Mouse (Mus musculus) intestine, postnatal 0 days (tissue): ENCODE data around the gene Stx8. TPM values are rescaled to one million over a fixed set of nuclear protein-coding genes. Genes with fewer than 3 reads are reported as not detected.

Experiments used
- ATAC-seq: fragments of 200-750 bp; cut with Nextera tagmentation; 2 replicates; pipeline ENCODE4 v1.8.0; 2017; ENCODE audit warnings: mild to moderate bottlenecking, moderate TSS enrichment, moderate library complexity
- H3K27ac ChIP-seq: fragments of 300-500 bp; sonication (generic); 2 replicates; pipeline ENCODE4 v1.5.1; 2014; ENCODE audit warnings: mild to moderate bottlenecking, low read depth, low read length, moderate library complexity
- H3K27me3 ChIP-seq: fragments of 300-500 bp; sonication (generic); replicated peaks from 2 replicates; pipeline ENCODE4 v1.6.1; 2014; ENCODE audit warnings: low read length, mixed read lengths; ENCODE audit not compliant: control insufficient read depth, insufficient read depth
- H3K36me3 ChIP-seq: fragments of 300-500 bp; sonication (generic); 2 replicates; pipeline ENCODE4 v1.6.1; 2014; ENCODE audit warnings: mild to moderate bottlenecking, moderate library complexity; ENCODE audit not compliant: control insufficient read depth, insufficient read depth
- H3K4me1 ChIP-seq: fragments of 300-500 bp; sonication (generic); replicated peaks from 2 replicates; pipeline ENCODE4 v1.6.1; 2014; ENCODE audit warnings: antibody characterized with exemption, low read length, mixed read lengths; ENCODE audit not compliant: control insufficient read depth, insufficient read depth
- H3K4me2 ChIP-seq: fragments of 300-500 bp; sonication (generic); replicated peaks from 2 replicates; pipeline ENCODE4 v1.6.1; 2014; ENCODE audit warnings: low read depth, mild to moderate bottlenecking, moderate library complexity
- H3K4me3 ChIP-seq: fragments of 300-500 bp; sonication (generic); 2 replicates; pipeline ENCODE4 v1.5.1; 2014; ENCODE audit warnings: low read depth, low read length
- H3K9ac ChIP-seq: fragments of 300-500 bp; sonication (generic); 2 replicates; pipeline ENCODE4 v1.6.1; 2014; ENCODE audit warnings: mild to moderate bottlenecking, low read depth, low read length
- H3K9me3 ChIP-seq: fragments of 300-500 bp; sonication (generic); 2 replicates; pipeline ENCODE4 v1.6.1; 2016; ENCODE audit warnings: mixed run types; ENCODE audit not compliant: control insufficient read depth
- CTCF ChIP-seq: sonication (generic); IDR thresholded peaks from 2 replicates; pipeline ENCODE4 v1.5.1; 2016; ENCODE audit warnings: low read depth, mild to moderate bottlenecking, control low read depth, antibody characterized with exemption, moderate library complexity
- WGBS: fragments of 180-500 bp; shearing (Covaris S2); extraction: QIAGEN DNeasy Blood & Tissue Kit; methylation state at CpG from one replicate; pipeline ENCODE4 v1.1.7; 2014; 5-methylcytosine and 5-hydroxymethylcytosine counted together
- polyA plus RNA-seq: library from polyadenylated mRNA; unstranded; fragments of >200 nt; fragmentation: Nextera tagmentation; extraction: Ambion mirVana; gene quantifications from 2 replicates; pipeline ENCODE4 v1.2.1, GENCODE M21; 2015

Gene Stx8
- polyA plus RNA-seq, 1 experiment from 2014 or later = 79.1 TPM

DNA sequence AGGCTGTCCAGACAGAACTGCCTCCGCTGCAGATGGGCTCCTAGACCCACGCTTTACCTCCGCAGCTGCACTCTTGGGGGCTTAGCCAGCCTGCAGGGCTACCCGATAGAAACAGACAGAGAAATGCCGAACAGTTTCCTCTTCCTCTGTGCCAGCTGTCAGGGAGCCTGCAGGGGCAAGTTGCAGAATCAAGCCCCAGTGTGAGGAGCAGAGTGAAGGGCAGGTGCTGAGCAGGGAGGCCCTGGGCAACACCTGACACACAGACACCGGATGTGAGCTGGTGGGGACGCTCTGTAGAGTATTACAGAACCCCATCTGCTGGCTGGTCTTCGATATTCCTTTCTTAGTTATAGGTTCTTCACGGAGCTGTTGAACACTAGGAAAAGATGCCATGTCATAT is 160.1 kb downstream of the Stx8 start:
- Histone ChIP-seq H3K36me3 (no peaks in the 10 kb centered on the region), H3K9me3 (no peaks in the 10 kb centered on the region), H3K4me1 (no peaks in the 10 kb centered on the region), H3K4me2 (no peak overlapping the region), H3K9ac (no peak overlapping the region), H3K27me3 (no peaks in the 10 kb centered on the region), H3K4me3 (no peak overlapping the region), H3K27ac (no peak overlapping the region)
- ATAC-seq = no peak
- no peak for TF ChIP-seq CTCF
- WGBS = 82% methylated on average over 9 of the region's 9 CpGs

DNA sequence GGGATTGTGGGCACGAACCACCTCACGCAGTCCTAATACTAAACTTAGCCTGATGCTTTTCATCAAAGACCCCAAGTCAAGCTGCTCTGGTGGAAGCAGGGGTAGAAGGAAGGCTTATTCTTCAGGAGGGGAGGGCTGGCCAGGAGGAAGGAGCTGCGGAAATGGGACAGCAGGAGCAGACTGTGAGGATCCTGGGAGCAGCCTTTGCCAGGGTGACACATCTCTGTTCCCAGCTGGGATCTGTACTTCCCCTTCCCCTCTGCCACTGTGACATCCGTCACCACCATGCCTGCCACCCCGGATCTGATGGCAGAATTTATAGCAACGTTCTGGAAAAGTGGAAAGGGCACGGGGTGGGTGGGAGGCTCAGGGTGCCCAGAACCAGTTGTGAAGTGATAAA is 168.5 kb downstream of the Stx8 start:
- H3K9me3 ChIP-seq = no peaks in the 10 kb centered on the region

DNA sequence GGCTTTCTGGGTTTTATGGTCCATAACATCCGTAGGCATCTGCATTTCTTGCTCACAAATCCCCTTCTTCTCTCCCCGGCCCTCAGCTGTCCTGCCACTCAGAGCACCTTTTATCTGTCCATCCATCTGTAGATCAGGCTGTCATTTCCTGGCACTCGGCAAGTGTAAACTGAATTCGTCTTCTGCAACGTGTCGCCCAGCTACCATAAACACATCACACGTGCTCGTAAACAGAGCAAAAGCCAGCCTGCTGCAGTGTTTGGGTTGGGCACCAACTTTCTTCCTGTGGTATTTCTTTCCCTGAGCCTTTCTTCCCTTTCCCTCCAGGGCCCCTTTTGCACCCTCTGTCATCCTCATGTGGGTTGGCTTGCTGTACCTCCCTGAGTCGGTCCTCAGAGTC is 169.4 kb downstream of the Stx8 start:
- Histone ChIP-seq H3K4me1 (no peaks in the 10 kb centered on the region), H3K4me2 (no peak overlapping the region), H3K4me3 (no peak overlapping the region), H3K27ac (no peak overlapping the region), H3K27me3 (no peaks in the 10 kb centered on the region), H3K36me3 (no peaks in the 10 kb centered on the region; the same call in 1 of the 2 replicates), H3K9me3 (no peaks in the 10 kb centered on the region), H3K9ac (no peak overlapping the region)
- ATAC-seq = no peak
- no peak for TF ChIP-seq CTCF
- 28% methylated on average over 9 of the region's 9 CpGs for WGBS

More for the DNA sequence above, 168.5 kb downstream of the Stx8 start:
- Histone ChIP-seq H3K4me2 (no peak overlapping the region), H3K27ac (no peak overlapping the region), H3K4me3 (no peak overlapping the region), H3K27me3 (no peaks in the 10 kb centered on the region), H3K36me3 (no peaks in the 10 kb centered on the region; the same call in 1 of the 2 replicates), H3K9ac (no peak overlapping the region), H3K4me1 (no peaks in the 10 kb centered on the region)
- WGBS = 72% methylated on average over 7 of the region's 7 CpGs
- no peak for TF ChIP-seq CTCF
- no peak for ATAC-seq

DNA sequence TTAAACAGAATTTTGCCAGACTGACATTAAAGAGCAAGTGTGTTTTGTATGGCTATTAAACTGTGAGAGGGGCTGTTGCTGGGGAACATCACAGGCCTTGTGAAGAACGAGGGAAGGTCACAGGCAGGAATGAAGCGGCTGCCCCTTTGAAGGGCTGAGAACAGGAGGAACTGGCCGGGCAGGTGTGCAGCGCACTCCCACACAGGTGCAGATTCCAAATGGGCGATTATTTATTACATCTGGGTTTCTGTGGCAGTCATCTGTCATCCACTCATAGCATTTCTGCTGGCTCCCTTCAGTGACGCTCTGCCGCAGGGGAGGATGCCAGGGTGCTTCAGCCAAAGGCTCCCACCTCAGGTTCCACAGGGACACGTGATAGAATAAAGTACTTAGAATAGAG is 170.7 kb downstream of the Stx8 start:
- H3K9ac ChIP-seq = no peak overlapping the region
- no peak for TF ChIP-seq CTCF
- no peaks in the 10 kb centered on the region for H3K4me1 ChIP-seq
- WGBS = 46% methylated on average over 8 of the region's 8 CpGs
- H3K4me3 ChIP-seq = no peak overlapping the region
- H3K27me3 ChIP-seq = no peaks in the 10 kb centered on the region
- no peak overlapping the region for H3K4me2 ChIP-seq
- H3K9me3 ChIP-seq = no peaks in the 10 kb centered on the region
- ATAC-seq = 0 out of 2 replicates have a peak, but pooled peaks have one; percentile 19
- H3K27ac ChIP-seq = no peak overlapping the region
- no peaks in the 10 kb centered on the region; the same call in 1 of the 2 replicates for H3K36me3 ChIP-seq

DNA sequence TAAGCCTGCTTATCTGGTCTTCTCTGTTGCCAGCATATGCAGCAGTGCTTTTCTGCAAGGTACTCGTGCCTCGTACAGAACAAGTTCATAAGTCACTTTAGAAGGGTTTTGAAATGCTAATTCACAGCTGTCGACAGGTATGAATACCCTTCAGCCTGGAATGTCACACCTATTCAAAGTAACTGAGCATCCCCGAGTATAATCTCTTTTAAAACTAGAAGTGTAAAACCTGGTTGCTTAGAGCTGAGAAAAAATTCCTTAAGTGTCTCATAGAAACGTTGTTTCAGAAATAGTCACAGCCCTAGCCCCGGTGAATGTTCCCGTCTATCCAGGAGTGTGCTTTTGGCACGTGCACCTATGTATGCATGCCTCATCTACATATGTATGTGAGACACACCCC is 176.3 kb downstream of the Stx8 start:
- Histone ChIP-seq H3K27me3 (no peaks in the 10 kb centered on the region), H3K9me3 (no peaks in the 10 kb centered on the region), H3K4me3 (no peak overlapping the region), H3K4me1 (no peaks in the 10 kb centered on the region), H3K9ac (no peak overlapping the region), H3K36me3 (no peaks in the 10 kb centered on the region), H3K4me2 (no peak overlapping the region), H3K27ac (no peak overlapping the region)
- 53% methylated on average over 8 of the region's 8 CpGs for WGBS
- no peak for ATAC-seq
- no peak for TF ChIP-seq CTCF

DNA sequence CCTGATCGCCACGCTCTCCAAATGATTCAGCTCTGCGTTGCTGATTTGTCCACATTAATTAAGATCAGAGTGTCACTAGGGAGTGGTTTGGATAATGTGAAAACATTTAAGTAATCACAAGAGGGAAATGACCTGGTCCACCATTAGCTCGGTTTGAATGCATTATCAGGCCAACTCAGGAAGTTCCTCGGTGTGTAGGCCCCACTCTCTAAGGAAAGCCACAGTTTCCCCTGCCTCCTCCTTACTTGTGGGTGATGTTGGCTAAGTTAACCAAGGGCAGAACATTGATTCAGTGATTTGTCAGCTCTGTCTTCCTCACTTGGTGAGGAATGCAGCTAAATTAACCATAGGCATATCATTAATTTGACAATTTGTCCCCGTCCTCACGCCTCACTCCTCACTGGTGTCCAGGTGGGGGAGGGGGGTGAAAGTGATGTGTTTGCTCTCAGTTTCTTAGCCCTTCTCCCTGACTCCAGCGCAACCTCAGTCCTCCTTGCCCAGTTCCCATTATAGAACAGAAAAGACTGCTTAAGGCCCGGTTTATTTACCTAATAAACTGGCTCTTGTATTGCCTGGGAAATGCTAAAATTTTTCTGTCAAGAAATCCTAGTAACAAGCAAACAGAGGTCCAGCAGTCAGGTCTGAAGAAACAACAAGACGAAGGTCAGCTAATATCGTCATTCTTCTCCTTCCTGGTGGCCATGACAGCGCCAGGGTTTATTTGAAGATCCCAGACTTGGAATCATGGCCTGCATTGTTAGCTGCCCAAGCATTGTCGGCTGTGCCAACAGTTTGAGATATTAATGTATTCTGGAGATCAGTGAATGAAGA is 178.5 kb downstream of the Stx8 start:
- H3K9me3 ChIP-seq = no peaks in the 10 kb centered on the region
- no peak for ATAC-seq
- 54% methylated on average over 13 of the region's 13 CpGs for WGBS
- no peak overlapping the region for H3K27ac ChIP-seq
- H3K4me2 ChIP-seq = no peak overlapping the region
- H3K36me3 ChIP-seq = no peaks in the 10 kb centered on the region
- TF ChIP-seq CTCF = no peak
- H3K27me3 ChIP-seq = no peaks in the 10 kb centered on the region
- H3K4me1 ChIP-seq = no peaks in the 10 kb centered on the region
- H3K4me3 ChIP-seq = no peak overlapping the region
- no peak overlapping the region for H3K9ac ChIP-seq
